Mouse (Mus musculus) heart, adult 2 months (tissue): ENCODE results near the gene Ndufs2. TPM values are rescaled to one million over a fixed set of nuclear protein-coding genes. Genes with fewer than 3 reads are reported as not detected.

Experiments
- DNase-seq, 2 experiments: peaks; one replicate each; pipeline ENCODE4 v3.0.0; 2021
- H3K27ac ChIP-seq: fragments of 200-600 bp; 2 replicates; pipeline ENCODE4 v1.8.1; 2022
- H3K27me3 ChIP-seq: fragments of 200-500 bp; 2 replicates; pipeline ENCODE4 v1.6.1; 2012; ENCODE audit warnings: mild to moderate bottlenecking, low read length, inconsistent platforms, mixed read lengths; ENCODE audit not compliant: control insufficient read depth, insufficient read depth
- H3K36me3 ChIP-seq: fragments of 200-500 bp; 2 replicates; pipeline ENCODE4 v1.6.1; 2012; ENCODE audit warnings: low read length, inconsistent platforms; ENCODE audit not compliant: control insufficient read depth, insufficient read depth
- H3K4me1 ChIP-seq: fragments of 200-500 bp; 2 replicates; pipeline ENCODE4 v1.6.1; 2011; ENCODE audit warnings: low read length; ENCODE audit not compliant: control insufficient read depth, insufficient read depth
- H3K4me3 ChIP-seq: fragments of 200-600 bp; 2 replicates; pipeline ENCODE4 v1.8.1; 2022
- H3K79me2 ChIP-seq: fragments of 200-500 bp; replicated peaks from 2 replicates; pipeline ENCODE4 v1.6.1; 2012; ENCODE audit warnings: mild to moderate bottlenecking, inconsistent platforms, low read length, moderate library complexity, mixed read lengths; ENCODE audit not compliant: control insufficient read depth, insufficient read depth
- H3K9ac ChIP-seq: fragments of 200-500 bp; 2 replicates; pipeline ENCODE4 v1.6.1; 2012; ENCODE audit warnings: low read depth, mild to moderate bottlenecking, control low read depth, inconsistent platforms, low read length, mixed read lengths
- CTCF ChIP-seq: fragments of 200-600 bp; IDR thresholded peaks from 2 replicates; pipeline ENCODE4 v1.8.1; 2022; ENCODE audit warnings: antibody characterized with exemption, mild to moderate bottlenecking, moderate library complexity
- EP300 ChIP-seq: fragments of 200-500 bp; IDR thresholded peaks from 2 replicates; pipeline ENCODE4 v1.6.1; 2011; ENCODE audit warnings: low read depth, low read length, control low read depth; ENCODE audit not compliant: insufficient read depth
- POLR2A ChIP-seq: fragments of 200-500 bp; IDR thresholded peaks from 2 replicates; pipeline ENCODE4 v1.6.1; 2011; ENCODE audit warnings: mild to moderate bottlenecking, low read depth, low read length, control low read depth; ENCODE audit not compliant: insufficient read depth
- WGBS: fragments of 180-500 bp; shearing (Covaris S2); methylation state at CpG from one replicate; pipeline ENCODE4 v1.1.7; 2018; 5-methylcytosine and 5-hydroxymethylcytosine counted together
- intact Hi-C: fragments of 180-260 bp; cut with DNase I; formaldehyde crosslinking; loops from one replicate; pipeline ENCODE4 v1.15.1; 2025
- polyA plus RNA-seq: library from polyadenylated mRNA; depleted of rRNA; stranded (reverse); fragments of >200 nt; gene quantifications from 2 replicates; pipeline ENCODE4 v1.2.3, GENCODE M21; 2012
- total RNA-seq, 2 experiments: library from RNA; stranded (reverse); gene quantifications; 2 replicates each; pipeline ENCODE4 v1.2.3; 2021

Gene Ndufs2
- total and polyA plus RNA-seq, 3 experiments, result 997 to 1,610 (median 1,369) TPM

- Histone ChIP-seq H3K4me1 (peaks cover 2% of the 10 kb centered on the region), H3K27ac (no peak overlapping the region), H3K36me3 (peaks cover 6% of the 10 kb centered on the region), H3K27me3 (no peaks in the 10 kb centered on the region), H3K9ac (no peak overlapping the region), H3K79me2 (0 out of 2 replicates have a peak, but pooled peaks cover 3% of the 10 kb centered on the region), H3K4me3 (no peak overlapping the region; the same call in 1 of the 2 replicates)
- TF ChIP-seq EP300 (no peak), CTCF (no peak), POLR2A (no peak)
- intact Hi-C loops, result no loop called here
- DNase-seq, result no peak
- 87% methylated on average over 3 of the region's 3 CpGs for WGBS
These were observed 42.2 kb upstream of the Ndufs2 start for GRCm38 (mm10) chr1:171293351-171293750.

DNA sequence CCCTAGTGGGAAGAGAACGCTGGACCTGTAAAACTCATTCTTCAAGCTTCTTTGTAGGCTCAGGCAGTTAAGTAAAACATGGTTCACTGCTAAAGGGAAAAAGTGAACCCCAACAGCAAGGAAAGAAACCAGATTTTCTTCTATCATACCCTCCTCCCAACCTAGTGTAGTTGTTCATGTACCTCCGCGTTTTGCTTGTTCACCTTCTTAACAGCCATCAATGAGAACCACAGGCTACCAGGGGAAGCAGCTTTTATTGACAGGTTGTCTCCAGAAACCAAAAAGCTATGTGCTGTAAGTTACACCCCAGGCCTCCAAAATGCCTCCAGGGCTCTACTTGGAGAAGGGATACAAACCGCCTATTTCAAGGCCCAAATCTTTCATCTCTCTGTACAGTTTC lies 37.1 kb upstream of the Ndufs2 start:
- Histone ChIP-seq H3K27ac (no peak overlapping the region; the same call in 1 of the 2 replicates), H3K4me3 (no peak overlapping the region; the same call in 1 of the 2 replicates), H3K27me3 (no peaks in the 10 kb centered on the region), H3K4me1 (peaks cover 6% of the 10 kb centered on the region), H3K79me2 (no peaks in the 10 kb centered on the region; the same call in 1 of the 2 replicates), H3K36me3 (peaks cover under 1% of the 10 kb centered on the region; the same call in 1 of the 2 replicates), H3K9ac (no peak overlapping the region)
- intact Hi-C loops, result loop anchor here (2.0 kb wide), 1 partner anchor 122 kb away; the partner anchor contains the start of gene Usf1
- no peak for DNase-seq
- no peak for TF ChIP-seq CTCF
- TF ChIP-seq POLR2A, result no peak
- no peak for TF ChIP-seq EP300
- WGBS, result 66% methylated on average over 4 of the region's 4 CpGs

- Histone ChIP-seq H3K27ac (peak within 1 kb of the TSS; percentile 93), H3K36me3 (no peaks in the 10 kb centered on the region; the same call in 1 of the 2 replicates), H3K9ac (peak within 1 kb of the TSS; percentile 97), H3K4me3 (peak within 1 kb of the TSS; percentile 96), H3K27me3 (no peaks in the 10 kb centered on the region), H3K4me1 (peaks cover 6% of the 10 kb centered on the region), H3K79me2 (no peaks in the 10 kb centered on the region; the same call in 1 of the 2 replicates)
- DNase-seq, result peak; percentile 94 to 96
- no peak; the same call in 1 of the 2 replicates for TF ChIP-seq CTCF
- peak; percentile 67; the same call in 1 of the 2 replicates for TF ChIP-seq POLR2A
- WGBS, result 2% methylated on average over 49 of the region's 49 CpGs
- intact Hi-C loops, result loop anchor here (2.0 kb wide), 1 partner anchor 123 kb away; the partner anchor contains the start of gene Usf1
These were observed 36.2 kb upstream of the Ndufs2 start, which contains the start of gene Usp21 for GRCm38 (mm10) chr1:171287136-171288081. Gene Usp21 (minus strand): TSS chr1:171287991.

GRCm38 (mm10) chr1:171286517-171286916 lies 35.3 kb upstream of the Ndufs2 start:
- 91% methylated on average over 19 of the region's 19 CpGs for WGBS
- H3K4me1 ChIP-seq, result peaks cover 8% of the 10 kb centered on the region
- intact Hi-C loops, result no loop called here
- H3K27ac ChIP-seq, result no peak overlapping the region
- H3K27me3 ChIP-seq, result no peaks in the 10 kb centered on the region
- TF ChIP-seq POLR2A, result no peak
- no peak for TF ChIP-seq CTCF
- TF ChIP-seq EP300, result no peak
- no peak overlapping the region for H3K9ac ChIP-seq
- DNase-seq, result no peak
- no peak overlapping the region for H3K4me3 ChIP-seq
- H3K79me2 ChIP-seq, result no peaks in the 10 kb centered on the region; the same call in 1 of the 2 replicates
- H3K36me3 ChIP-seq, result no peaks in the 10 kb centered on the region; the same call in 1 of the 2 replicates

- intact Hi-C loops, result no loop called here
- Histone ChIP-seq H3K4me1 (peaks cover 9% of the 10 kb centered on the region), H3K36me3 (no peaks in the 10 kb centered on the region; the same call in 1 of the 2 replicates), H3K4me3 (no peak overlapping the region), H3K79me2 (no peaks in the 10 kb centered on the region; the same call in 1 of the 2 replicates), H3K27me3 (no peaks in the 10 kb centered on the region), H3K9ac (no peak overlapping the region), H3K27ac (peak overlapping the region; percentile 20)
- WGBS, result 62% methylated on average over 20 of the region's 20 CpGs
- no peak for DNase-seq
- TF ChIP-seq POLR2A (no peak), CTCF (no peak), EP300 (no peak)
These were observed 34.1 kb upstream of the Ndufs2 start for GRCm38 (mm10) chr1:171285096-171285892.
